Mouse (Mus musculus): ENCODE measurements at regions not wholly inside any gene's neighbourhood (a gene's known extent, or its start where the extent isn't known, plus 50 kb on each side); places are given as distances from the start of the nearest gene placed in this dataset.

- no peak for DNase-seq
Observed at GRCm38 (mm10) chr5:49642439-49642838, 117.7 kb upstream of the Kcnip4 start.

GRCm38 (mm10) chr5:49641206-49641830 is 116.6 kb upstream of the Kcnip4 start:
- DNase-seq = no peak

GRCm38 (mm10) chr5:49639637-49640036 is 114.9 kb upstream of the Kcnip4 start:
- DNase-seq = no peak

DNA sequence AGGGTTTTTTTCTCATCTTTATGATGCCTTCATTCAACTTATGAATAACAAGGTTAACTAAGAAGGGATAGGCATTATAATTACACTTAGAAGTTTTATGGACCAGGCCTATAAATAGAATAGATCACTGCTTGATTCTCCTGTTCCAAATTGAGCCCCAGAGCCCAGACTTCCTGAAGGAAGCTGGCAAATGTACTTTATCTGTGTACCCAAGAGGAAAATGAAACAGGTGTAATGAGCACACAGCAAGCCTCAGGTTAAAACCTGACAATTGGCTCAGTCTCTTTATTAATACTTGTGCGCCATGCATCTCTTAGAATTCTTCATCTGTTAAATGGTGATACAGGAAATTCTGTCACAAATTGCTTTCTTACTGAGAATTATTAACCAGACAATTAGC is 95.4 kb upstream of the Kcnip4 start:
- DNase-seq = no peak

- DNase-seq = no peak
Observed at GRCm38 (mm10) chr5:49606761-49607160, 82.1 kb upstream of the Kcnip4 start.

- no peak for DNase-seq
Observed at GRCm38 (mm10) chr5:49580777-49581176, 56.1 kb upstream of the Kcnip4 start.

GRCm38 (mm10) chr5:49575901-49576300 is 51.2 kb upstream of the Kcnip4 start:
- no peak for DNase-seq

Measured in lung, postnatal 14 days (tissue).